Mouse (Mus musculus): Measurements from ENCODE around the gene Map4k1. TPM values are rescaled to one million over a fixed set of nuclear protein-coding genes. Genes with fewer than 3 reads are reported as not detected.

Map4k1 gene
- polyA plus RNA-seq (2012; ENCODE audit: insufficient read depth, low replicate concordance): 270 and 353 TPM in 2 replicates

DNA sequence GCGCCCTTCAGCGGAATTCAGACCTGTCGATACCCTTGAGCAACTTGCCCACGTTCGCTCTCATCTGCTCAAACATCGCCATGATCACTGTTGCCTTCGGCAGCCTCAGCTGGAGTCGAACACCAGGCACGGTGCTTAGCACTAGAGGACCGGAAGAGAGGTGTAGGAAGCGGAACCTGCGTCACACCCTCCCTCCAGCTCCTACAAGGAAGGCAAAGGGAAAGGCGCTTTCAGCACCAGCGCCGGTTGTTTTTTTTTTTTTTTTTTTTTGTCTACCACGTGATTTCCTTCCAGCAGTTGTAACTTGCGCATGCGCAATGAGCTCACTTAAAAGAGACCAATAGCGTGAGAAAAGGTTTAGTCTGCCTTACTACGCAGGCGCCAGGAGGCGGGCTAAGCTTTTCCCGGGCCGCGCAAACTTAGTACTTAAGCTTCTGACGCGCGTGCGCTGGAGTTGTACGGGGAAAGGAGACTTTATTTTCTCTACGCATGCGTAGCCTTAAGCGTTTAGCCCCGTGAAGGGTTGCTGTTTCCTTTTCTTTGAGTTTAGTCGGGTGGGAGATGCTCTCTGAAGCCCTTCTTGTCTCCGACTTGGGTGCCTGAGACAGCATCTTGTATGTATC lies at the start of gene Map4k1, which contains the start of gene Eif3k:
TSS of gene Map4k1 (plus strand) at position 400 of the 623 bp plus-strand sequence.
TSS of gene Eif3k (minus strand) at position 214 of the 623 bp plus-strand sequence.
- Histone ChIP-seq H3K36me3 (replicated peaks; ENCODE audit: low read length) (peaks cover 49% of the 10 kb centered on the region), H3K9me3 (no peaks in the 10 kb centered on the region), H3K27me3 (replicated peaks) (no peaks in the 10 kb centered on the region), H3K4me3 (replicated peaks) (peak within 1 kb of the TSS; percentile 99), H3K4me1 (peaks cover 60% of the 10 kb centered on the region)
- TF ChIP-seq GATA1 (IDR thresholded peaks at IDR 0.05; ENCODE audit: borderline replicate concordance, low read length): no peak
- peak; percentile 53; the same call in 1 of the 2 replicates for TF ChIP-seq FLI1 (IDR thresholded peaks at IDR 0.05; ENCODE audit: low read length)

DNA sequence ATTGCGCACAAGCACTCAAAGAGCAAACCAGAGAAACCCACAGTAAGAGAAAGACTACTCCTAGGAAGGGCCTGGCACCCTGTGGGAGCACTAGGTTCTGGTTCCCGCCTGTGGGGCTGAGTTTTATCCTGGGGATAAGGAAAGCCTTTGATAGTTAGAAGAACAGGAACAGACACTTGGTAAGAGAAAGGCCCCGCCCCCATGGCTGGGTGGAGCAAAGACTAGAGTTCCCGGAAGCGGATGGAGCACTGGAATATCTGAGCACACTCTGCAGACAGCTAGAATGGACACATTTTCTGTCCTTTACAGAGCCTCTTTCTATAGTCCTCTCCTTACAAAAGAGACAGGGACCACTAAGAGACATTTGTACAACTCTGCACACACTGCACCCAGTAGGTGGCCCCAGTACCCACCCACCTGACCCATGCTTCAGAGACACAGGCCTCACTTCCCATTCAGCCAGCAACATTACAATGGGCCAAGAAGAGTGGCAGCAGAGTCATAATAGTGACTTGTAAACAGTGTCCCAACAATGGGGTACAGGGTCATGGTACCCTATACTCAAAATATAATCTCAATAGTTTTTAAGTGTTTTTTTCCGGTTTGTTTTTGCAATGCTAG lies 49.3 kb upstream of the Map4k1 start:
- peaks cover 97% of the 10 kb centered on the region for H3K4me1 ChIP-seq
- peaks cover 87% of the 10 kb centered on the region for H3K36me3 ChIP-seq (replicated peaks; ENCODE audit: low read length)
- peak overlapping the region; percentile 70 for H3K4me3 ChIP-seq (replicated peaks)

DNA sequence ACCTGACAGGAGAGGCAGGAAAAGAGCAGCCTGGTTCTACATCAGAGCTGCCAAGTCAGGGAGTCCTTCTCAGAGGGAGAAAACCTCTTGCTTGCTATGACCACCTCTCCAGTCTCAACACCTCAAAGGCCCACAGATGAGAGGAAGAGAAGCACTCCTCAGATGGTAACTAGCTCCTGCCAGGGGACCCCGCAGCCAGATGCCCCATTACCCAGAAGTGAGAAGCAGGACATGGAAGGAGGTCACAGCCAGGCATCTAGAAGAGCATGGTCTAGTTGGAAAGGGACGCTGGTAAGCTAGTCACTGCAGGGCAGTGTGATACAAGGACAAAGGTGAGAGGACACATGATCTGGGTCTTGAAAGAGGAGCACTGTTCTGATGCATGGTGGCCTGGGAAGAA lies 48.0 kb upstream of the Map4k1 start:
- Histone ChIP-seq H3K9me3 (no peaks in the 10 kb centered on the region), H3K4me3 (replicated peaks) (peak overlapping the region; percentile 7), H3K4me1 (peaks cover 97% of the 10 kb centered on the region), H3K36me3 (replicated peaks; ENCODE audit: low read length) (peaks cover 85% of the 10 kb centered on the region), H3K27me3 (replicated peaks) (no peaks in the 10 kb centered on the region)
- no peak for TF ChIP-seq GATA1 (IDR thresholded peaks at IDR 0.05; ENCODE audit: borderline replicate concordance, low read length)
- TF ChIP-seq FLI1 (IDR thresholded peaks at IDR 0.05; ENCODE audit: low read length): no peak

More for the DNA sequence above, 49.3 kb upstream of the Map4k1 start:
- no peak for TF ChIP-seq FLI1 (IDR thresholded peaks at IDR 0.05; ENCODE audit: low read length)
- Histone ChIP-seq H3K9me3 (no peaks in the 10 kb centered on the region), H3K27me3 (replicated peaks) (no peaks in the 10 kb centered on the region)

DNA sequence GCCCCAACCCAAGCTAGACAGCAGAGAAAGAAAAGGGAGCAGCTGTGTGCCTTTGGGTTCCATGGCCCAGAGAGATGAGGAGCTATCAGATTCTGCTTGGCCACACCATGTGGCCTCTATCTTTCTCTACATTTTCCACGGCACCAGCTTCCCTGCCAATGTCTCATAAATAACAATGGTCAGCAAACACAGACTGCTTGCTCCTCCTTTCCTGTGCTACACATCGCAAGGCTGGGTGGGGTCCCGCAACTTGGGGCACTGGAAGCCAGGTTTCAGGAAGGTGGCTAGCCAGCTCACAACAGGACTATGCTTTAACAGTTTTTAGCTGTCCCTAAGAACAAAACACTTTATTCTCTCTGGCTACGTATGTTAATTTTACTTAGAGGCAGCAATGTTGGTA lies 45.1 kb upstream of the Map4k1 start:
- Histone ChIP-seq H3K36me3 (replicated peaks; ENCODE audit: low read length) (peaks cover 84% of the 10 kb centered on the region), H3K4me1 (peaks cover 97% of the 10 kb centered on the region), H3K9me3 (no peaks in the 10 kb centered on the region), H3K27me3 (replicated peaks) (no peaks in the 10 kb centered on the region), H3K4me3 (replicated peaks) (no peak overlapping the region)
- TF ChIP-seq GATA1 (IDR thresholded peaks at IDR 0.05; ENCODE audit: borderline replicate concordance, low read length) (no peak), FLI1 (IDR thresholded peaks at IDR 0.05; ENCODE audit: low read length) (no peak)

DNA sequence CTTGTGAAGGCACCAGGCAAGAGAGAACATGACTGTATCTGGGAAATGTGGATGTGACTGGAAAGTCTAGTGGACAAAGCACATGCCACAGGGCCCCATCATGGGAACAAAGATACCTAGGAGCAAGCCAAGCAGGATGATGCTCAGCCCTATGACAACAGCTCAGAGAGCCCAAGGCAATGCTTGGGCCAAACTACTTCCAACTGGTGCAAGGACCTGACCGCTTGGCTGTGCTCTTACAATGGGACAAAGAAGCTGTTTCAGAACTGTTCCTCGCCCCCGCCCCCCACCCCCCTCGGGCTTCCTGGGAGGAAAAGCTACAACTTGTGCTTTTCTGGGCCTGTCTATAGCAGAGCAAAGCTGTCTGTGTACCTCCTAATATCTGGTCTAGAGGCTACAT lies 43.2 kb upstream of the Map4k1 start:
- H3K4me1 ChIP-seq: peaks cover 99% of the 10 kb centered on the region

DNA sequence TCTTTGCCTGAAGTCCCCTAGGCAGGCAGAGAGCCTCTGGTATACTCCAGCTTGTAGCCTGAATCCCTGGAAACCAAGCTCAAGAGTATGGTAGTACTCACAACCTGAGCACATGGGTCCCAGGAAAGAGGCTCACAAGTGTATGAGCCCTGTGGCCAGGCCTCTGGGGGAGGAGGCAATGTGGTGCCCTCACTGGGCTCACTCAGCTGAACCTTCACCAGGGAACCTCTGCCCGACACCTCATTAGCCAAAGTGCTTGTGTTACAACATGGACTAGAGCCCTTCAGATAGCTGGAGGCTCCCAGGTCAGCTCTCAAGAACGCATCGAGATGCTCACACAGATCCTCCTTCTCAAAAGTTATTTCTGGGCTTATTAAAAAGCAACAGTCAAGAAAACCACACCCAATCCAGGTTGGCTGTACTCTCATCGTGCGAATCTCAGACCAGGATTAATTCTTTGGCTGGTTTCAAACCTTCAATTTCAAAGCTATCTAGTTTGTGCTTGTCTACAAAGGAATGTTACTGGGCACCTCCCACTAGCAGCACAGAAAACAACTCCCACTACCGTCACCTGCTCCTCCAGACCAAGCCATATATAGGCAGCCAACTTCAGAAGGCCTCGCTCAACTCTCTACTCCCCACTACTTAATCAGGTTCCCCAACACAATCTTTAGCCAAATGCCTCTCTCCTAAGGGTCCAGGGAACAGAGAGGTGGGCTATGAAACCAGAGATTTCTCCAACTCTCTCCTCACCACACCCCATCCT lies 42.2 kb upstream of the Map4k1 start:
- H3K36me3 ChIP-seq (replicated peaks; ENCODE audit: low read length): peaks cover 83% of the 10 kb centered on the region
- no peak overlapping the region for H3K4me3 ChIP-seq (replicated peaks)
- H3K9me3 ChIP-seq: no peaks in the 10 kb centered on the region
- H3K4me1 ChIP-seq: peaks cover 99% of the 10 kb centered on the region
- no peak for TF ChIP-seq FLI1 (IDR thresholded peaks at IDR 0.05; ENCODE audit: low read length)
- no peak for TF ChIP-seq GATA1 (IDR thresholded peaks at IDR 0.05; ENCODE audit: borderline replicate concordance, low read length)
- H3K27me3 ChIP-seq (replicated peaks): no peaks in the 10 kb centered on the region

More for the DNA sequence above, 43.2 kb upstream of the Map4k1 start:
- Histone ChIP-seq H3K9me3 (no peaks in the 10 kb centered on the region), H3K36me3 (replicated peaks; ENCODE audit: low read length) (peaks cover 89% of the 10 kb centered on the region), H3K27me3 (replicated peaks) (no peaks in the 10 kb centered on the region), H3K4me3 (replicated peaks) (peak overlapping the region; percentile 24)
- TF ChIP-seq GATA1 (IDR thresholded peaks at IDR 0.05; ENCODE audit: borderline replicate concordance, low read length) (no peak), FLI1 (IDR thresholded peaks at IDR 0.05; ENCODE audit: low read length) (no peak)

DNA sequence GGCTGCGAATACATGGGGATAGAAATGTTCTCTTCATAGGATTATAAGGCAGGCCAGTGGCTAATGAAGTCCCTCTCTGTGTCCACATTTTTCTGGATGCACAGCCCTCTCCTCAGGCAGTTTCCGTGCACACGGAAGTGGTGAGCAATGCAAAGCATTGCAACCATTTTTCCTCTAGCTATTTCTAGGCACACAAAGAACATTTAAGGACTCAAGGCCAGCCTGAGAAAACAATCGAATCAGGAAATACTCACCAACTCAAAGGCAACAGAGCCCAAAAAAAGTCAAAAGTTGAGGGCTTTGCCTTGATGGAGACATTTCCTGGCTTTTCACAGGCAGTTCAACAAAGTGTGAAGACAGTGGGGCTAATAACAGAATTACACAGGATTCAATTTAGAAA lies 40.7 kb upstream of the Map4k1 start:
- Histone ChIP-seq H3K36me3 (replicated peaks; ENCODE audit: low read length) (peaks cover 78% of the 10 kb centered on the region), H3K4me1 (peaks cover 99% of the 10 kb centered on the region), H3K4me3 (replicated peaks) (no peak overlapping the region), H3K9me3 (no peaks in the 10 kb centered on the region), H3K27me3 (replicated peaks) (no peaks in the 10 kb centered on the region)
- TF ChIP-seq GATA1 (IDR thresholded peaks at IDR 0.05; ENCODE audit: borderline replicate concordance, low read length): no peak
- no peak for TF ChIP-seq FLI1 (IDR thresholded peaks at IDR 0.05; ENCODE audit: low read length)

DNA sequence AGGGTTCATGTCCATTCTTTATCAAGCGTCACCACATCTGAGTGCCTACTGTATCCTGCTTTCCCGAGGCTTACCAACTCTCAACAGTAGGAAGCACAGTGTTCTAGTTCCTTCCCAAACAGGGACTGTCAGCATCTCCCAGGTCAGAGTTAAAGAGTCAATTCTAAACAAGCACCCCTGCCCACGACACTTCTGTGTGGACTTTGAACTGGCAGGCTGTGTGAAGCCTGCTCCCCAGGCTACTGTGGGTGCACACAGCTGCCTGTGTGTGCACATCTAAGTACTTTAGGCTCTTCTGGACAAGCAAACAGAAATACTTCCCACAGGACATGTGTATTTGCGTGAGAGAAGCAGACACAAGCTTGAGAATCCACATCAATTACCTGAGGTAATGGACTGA lies 40.3 kb upstream of the Map4k1 start:
- Histone ChIP-seq H3K4me3 (replicated peaks) (no peak overlapping the region), H3K36me3 (replicated peaks; ENCODE audit: low read length) (peaks cover 78% of the 10 kb centered on the region), H3K9me3 (no peaks in the 10 kb centered on the region), H3K4me1 (peaks cover 99% of the 10 kb centered on the region), H3K27me3 (replicated peaks) (no peaks in the 10 kb centered on the region)
- TF ChIP-seq GATA1 (IDR thresholded peaks at IDR 0.05; ENCODE audit: borderline replicate concordance, low read length) (no peak), FLI1 (IDR thresholded peaks at IDR 0.05; ENCODE audit: low read length) (no peak)

DNA sequence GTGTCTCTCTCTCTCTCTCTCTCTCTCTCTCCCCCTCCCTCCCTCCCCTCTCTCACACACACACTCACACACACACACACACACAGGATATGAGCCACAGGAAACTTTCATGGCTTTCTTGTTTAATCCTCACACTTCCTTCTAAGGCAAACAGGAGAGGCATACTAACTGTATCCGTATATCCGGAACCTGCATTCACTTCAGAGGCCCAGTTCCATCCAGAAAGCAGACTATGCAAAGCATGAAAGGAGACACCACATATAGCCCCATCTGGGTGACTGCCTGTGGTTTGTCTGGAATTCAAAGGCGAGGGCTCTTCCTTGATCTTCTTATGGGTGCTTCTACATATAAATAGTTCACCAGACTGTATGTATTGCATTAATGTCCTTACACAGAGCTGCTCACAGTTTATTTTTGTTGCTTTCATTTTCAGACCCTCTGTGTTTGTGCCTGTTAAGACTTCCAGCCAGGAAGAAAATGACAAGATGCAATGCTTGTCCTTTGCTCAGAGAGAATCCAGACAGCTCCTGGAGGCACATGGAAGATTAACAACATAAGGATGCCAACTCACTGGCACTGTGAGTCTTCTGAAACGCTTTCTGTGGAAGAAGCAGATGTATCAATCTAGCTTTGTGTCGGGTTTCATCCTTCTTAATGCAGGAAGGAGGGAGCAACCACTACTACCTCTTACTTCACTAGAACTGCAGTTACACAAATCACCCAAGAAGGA lies 38.2 kb upstream of the Map4k1 start:
- Histone ChIP-seq H3K4me1 (peaks cover 99% of the 10 kb centered on the region), H3K4me3 (replicated peaks) (peak overlapping the region; percentile 10), H3K9me3 (no peaks in the 10 kb centered on the region), H3K27me3 (replicated peaks) (no peaks in the 10 kb centered on the region), H3K36me3 (replicated peaks; ENCODE audit: low read length) (peaks cover 79% of the 10 kb centered on the region)
- TF ChIP-seq GATA1 (IDR thresholded peaks at IDR 0.05; ENCODE audit: borderline replicate concordance, low read length): no peak
- TF ChIP-seq FLI1 (IDR thresholded peaks at IDR 0.05; ENCODE audit: low read length): no peak

Measured in megakaryocyte, embryonic 14.5 days (primary cell).